Mouse (Mus musculus) cerebellum, adult 18-20 months (tissue): ENCODE measurements at regions not wholly inside any gene's neighbourhood (a gene's known extent, or its start where the extent isn't known, plus 50 kb on each side); places are given as distances from the start of the nearest gene placed in this dataset.

ENCODE experiments used
- DNase-seq, 2 experiments: peaks; one replicate each; pipeline ENCODE4 v3.0.0; 2021

- no peak for DNase-seq
Observed at GRCm38 (mm10) chr9:49946857-49947256, 148.1 kb upstream of the Ncam1 start.

GRCm38 (mm10) chr9:49935555-49936376 lies 137.0 kb upstream of the Ncam1 start:
- DNase-seq, result no peak

GRCm38 (mm10) chr9:49928041-49928656 lies 129.4 kb upstream of the Ncam1 start:
- no peak for DNase-seq

- DNase-seq, result no peak
Observed at GRCm38 (mm10) chr9:49927281-49927680, 128.6 kb upstream of the Ncam1 start.

GRCm38 (mm10) chr9:49925796-49926195 lies 127.1 kb upstream of the Ncam1 start:
- DNase-seq, result no peak

GRCm38 (mm10) chr9:49923981-49924501 lies 125.3 kb upstream of the Ncam1 start:
- DNase-seq, result no peak

- no peak for DNase-seq
Observed at GRCm38 (mm10) chr9:49922770-49923169, 124.0 kb upstream of the Ncam1 start.

- DNase-seq, result no peak
Observed at GRCm38 (mm10) chr9:49922162-49922561, 123.4 kb upstream of the Ncam1 start.

- DNase-seq, result no peak
Observed at GRCm38 (mm10) chr9:49921306-49921705, 122.6 kb upstream of the Ncam1 start.

- peak; percentile 17 to 41 for DNase-seq
Observed at GRCm38 (mm10) chr9:49915046-49915719, 116.5 kb upstream of the Ncam1 start.

GRCm38 (mm10) chr9:49913677-49914076 lies 115.0 kb upstream of the Ncam1 start:
- no peak for DNase-seq

- no peak for DNase-seq
Observed at GRCm38 (mm10) chr9:49912306-49912705, 113.6 kb upstream of the Ncam1 start.

GRCm38 (mm10) chr9:49906306-49906705 lies 107.6 kb upstream of the Ncam1 start:
- no peak for DNase-seq

GRCm38 (mm10) chr9:49905703-49906102 lies 107.0 kb upstream of the Ncam1 start:
- DNase-seq, result no peak

- DNase-seq, result no peak
Observed at GRCm38 (mm10) chr9:49898947-49899346, 100.2 kb upstream of the Ncam1 start.

GRCm38 (mm10) chr9:49884516-49885343 lies 86.0 kb upstream of the Ncam1 start:
- DNase-seq, result peak; percentile 72 to 75

- DNase-seq, result no peak
Observed at GRCm38 (mm10) chr9:49879361-49880128, 80.8 kb upstream of the Ncam1 start.

- DNase-seq, result no peak
Observed at GRCm38 (mm10) chr9:49874881-49875280, 76.2 kb upstream of the Ncam1 start.

- DNase-seq, result peak; percentile 58 to 75
Observed at GRCm38 (mm10) chr9:49873550-49873949, 74.8 kb upstream of the Ncam1 start.

- DNase-seq, result peak in 1 of 2 experiments; percentile 4
Observed at GRCm38 (mm10) chr9:49851522-49851921, 52.8 kb upstream of the Ncam1 start.

- no peak for DNase-seq
Observed at GRCm38 (mm10) chr9:49849442-49849841, 50.7 kb upstream of the Ncam1 start.

- no peak for DNase-seq
Observed at GRCm38 (mm10) chr9:49848943-49849342, 50.2 kb upstream of the Ncam1 start.
